9 mouse cellular contexts compared by ENCODE assay signal in genomic region chr17:10394855-10395254, GRCm38 (mm10).
DNase-seq lines count a peak whose midpoint lies in the region; ATAC-seq and TF ChIP-seq lines count a peak whose summit lies in the region.
"Had no signal": no experiment of that assay in that cellular context is flagged by ENCODE, and none has a peak within 500 bp of the region (broad histone marks: within the 10 kb centered on the region; RNA-seq: fewer than 3 reads in every experiment).

No protein-coding gene starts in this region.

- no peak for TF ChIP-seq EP300 in stomach, postnatal 0 days (optimal IDR thresholded peaks at IDR 0.05)

- peak; percentile 92 for ATAC-seq in hindbrain, postnatal 0 days
- peak; percentile 86 for ATAC-seq in midbrain, embryonic 16.5 days
- no peak; the same call in 1 of the 2 replicates for ATAC-seq in stomach, postnatal 0 days (ENCODE audit: low FRiP score, low TSS enrichment)

- H3K27ac ChIP-seq in hindbrain, postnatal 0 days: peak overlapping the region; percentile 77; the same call in 1 of the 2 replicates
- H3K27ac ChIP-seq in midbrain, embryonic 16.5 days (ENCODE audit: low read length): 0 out of 2 replicates have a peak overlapping the region, but pooled peaks have one; percentile 19
- H3K27ac ChIP-seq in stomach, postnatal 0 days (replicated peaks): no peak overlapping the region
- H3K27ac ChIP-seq: lung, embryonic 15.5 days had no signal

- no peaks in the 10 kb centered on the region for H3K27me3 ChIP-seq in hindbrain, postnatal 0 days (ENCODE audit: insufficient read depth, low read length)
- no peaks in the 10 kb centered on the region for H3K27me3 ChIP-seq in midbrain, embryonic 16.5 days (ENCODE audit: control insufficient read depth, insufficient read depth, low read depth, low read length)
- no peaks in the 10 kb centered on the region for H3K27me3 ChIP-seq in stomach, postnatal 0 days (ENCODE audit: control insufficient read depth, insufficient read depth, low read length)
- H3K27me3 ChIP-seq: lung, embryonic 15.5 days had no signal

- WGBS in hindbrain, postnatal 0 days: 32% methylated on average over 8 of the region's 8 CpGs
- 20% methylated on average over 8 of the region's 8 CpGs for WGBS in midbrain, embryonic 16.5 days
- WGBS in stomach, postnatal 0 days: 67% methylated on average over 8 of the region's 8 CpGs

- H3K4me2 ChIP-seq in hindbrain, postnatal 0 days (ENCODE audit: low read depth, low read length): no peak overlapping the region
- no peak overlapping the region for H3K4me2 ChIP-seq in midbrain, embryonic 16.5 days (ENCODE audit: low read length)
- no peak overlapping the region for H3K4me2 ChIP-seq in stomach, postnatal 0 days (replicated peaks; ENCODE audit: low read depth)
- H3K4me2 ChIP-seq: lung, embryonic 15.5 days had no signal

- no peak overlapping the region for H3K9ac ChIP-seq in hindbrain, postnatal 0 days (replicated peaks; ENCODE audit: low read length)
- H3K9ac ChIP-seq in midbrain, embryonic 16.5 days (ENCODE audit: low read depth, low read length): no peak overlapping the region
- H3K9ac ChIP-seq in stomach, postnatal 0 days (ENCODE audit: low read length): no peak overlapping the region
- H3K9ac ChIP-seq: lung, embryonic 15.5 days had no signal

- H3K4me3 ChIP-seq in hindbrain, postnatal 0 days (ENCODE audit: low read length): no peak overlapping the region
- no peak overlapping the region for H3K4me3 ChIP-seq in midbrain, embryonic 16.5 days (ENCODE audit: low read depth, low read length)
- no peak overlapping the region for H3K4me3 ChIP-seq in stomach, postnatal 0 days (ENCODE audit: low read depth, low read length)
- H3K4me3 ChIP-seq: lung, embryonic 15.5 days had no signal

- H3K4me1 ChIP-seq in hindbrain, postnatal 0 days (ENCODE audit: insufficient read depth, low read length): peaks cover 10% of the 10 kb centered on the region
- H3K4me1 ChIP-seq in midbrain, embryonic 16.5 days (ENCODE audit: control insufficient read depth, insufficient read depth, low read length): peaks cover 7% of the 10 kb centered on the region
- no peaks in the 10 kb centered on the region for H3K4me1 ChIP-seq in stomach, postnatal 0 days (replicated peaks; ENCODE audit: control insufficient read depth, insufficient read depth)

- H3K9me3 ChIP-seq in hindbrain, postnatal 0 days (ENCODE audit: low read length): no peaks in the 10 kb centered on the region
- H3K9me3 ChIP-seq in midbrain, embryonic 16.5 days (replicated peaks; ENCODE audit: control insufficient read depth, low read length, poor library complexity, severe bottlenecking): no peaks in the 10 kb centered on the region
- H3K9me3 ChIP-seq in stomach, postnatal 0 days (ENCODE audit: control insufficient read depth, low read length): no peaks in the 10 kb centered on the region
- H3K9me3 ChIP-seq: lung, embryonic 15.5 days had no signal

- H3K36me3 ChIP-seq in hindbrain, postnatal 0 days (ENCODE audit: insufficient read depth, low read length): no peaks in the 10 kb centered on the region
- H3K36me3 ChIP-seq in midbrain, embryonic 16.5 days (ENCODE audit: control insufficient read depth, insufficient read depth, low read length): no peaks in the 10 kb centered on the region
- H3K36me3 ChIP-seq in stomach, postnatal 0 days (ENCODE audit: control insufficient read depth, insufficient read depth, low read length): no peaks in the 10 kb centered on the region
- H3K36me3 ChIP-seq: lung, embryonic 15.5 days had no signal

- TF ChIP-seq CTCF in hindbrain, postnatal 0 days (IDR thresholded peaks at IDR 0.05; ENCODE audit: low read depth): 0 out of 2 replicates have a peak, but pooled peaks have one; percentile 12
- TF ChIP-seq CTCF in stomach, postnatal 0 days (IDR thresholded peaks at IDR 0.05; ENCODE audit: low read depth): no peak

- peak; percentile 45 for DNase-seq in gastrocnemius, postnatal 25 days
- DNase-seq in gastrocnemius, postnatal 10 days: no peak
- peak; percentile 42 for DNase-seq in cerebellum, adult 9-10 months
- DNase-seq in hindbrain, postnatal 0 days (ENCODE audit: low spot score): peak; percentile 85
- no peak for DNase-seq in urinary bladder, postnatal 4 days (ENCODE audit: low spot score in 2 of 2)
- DNase-seq in stomach, postnatal 0 days (ENCODE audit: low spot score): no peak
- DNase-seq in urinary bladder, postnatal 10 days (ENCODE audit: low spot score): no peak

Comparison
In these comparisons a context has a peak if more than half of its experiments do, and no peak if none do; other contexts are left out.
1. DNase-seq: peak in gastrocnemius, postnatal 25 days (single experiment), cerebellum, adult 9-10 months (single experiment) and hindbrain, postnatal 0 days (single experiment); none in gastrocnemius, postnatal 10 days (single experiment), urinary bladder, postnatal 4 days (0 of 2), stomach, postnatal 0 days (single experiment) and urinary bladder, postnatal 10 days (single experiment).